Mouse (Mus musculus) frontal cortex, postnatal 36 days (tissue): ENCODE results near the gene BC017158.

Experiments used
- DNase-seq, 2 experiments: peaks; one replicate each; pipeline ENCODE4 v3.0.0; 2022; ENCODE audit warnings: low spot score in 2 of 2

Gene BC017158

DNA sequence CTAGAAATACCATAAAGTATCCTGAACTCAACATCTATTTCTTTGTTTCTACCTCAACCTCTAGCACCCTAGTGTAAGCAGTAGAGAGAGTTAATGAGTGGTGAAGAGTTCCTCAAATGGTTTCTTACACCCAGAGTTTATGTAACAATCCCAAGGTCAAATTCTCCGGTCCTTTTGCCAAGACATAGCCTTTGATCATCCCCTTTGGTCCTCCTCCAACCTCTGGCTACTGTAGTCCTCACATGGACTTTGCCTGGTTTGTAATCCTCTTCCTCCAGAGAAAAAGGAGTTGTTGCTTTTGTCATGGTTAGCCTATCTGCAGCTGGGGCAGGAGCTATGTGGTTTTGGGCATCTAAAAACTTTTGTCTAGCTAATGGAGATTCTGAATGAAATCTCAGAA is 62.5 kb downstream of the BC017158 start:
- no peak for DNase-seq

DNA sequence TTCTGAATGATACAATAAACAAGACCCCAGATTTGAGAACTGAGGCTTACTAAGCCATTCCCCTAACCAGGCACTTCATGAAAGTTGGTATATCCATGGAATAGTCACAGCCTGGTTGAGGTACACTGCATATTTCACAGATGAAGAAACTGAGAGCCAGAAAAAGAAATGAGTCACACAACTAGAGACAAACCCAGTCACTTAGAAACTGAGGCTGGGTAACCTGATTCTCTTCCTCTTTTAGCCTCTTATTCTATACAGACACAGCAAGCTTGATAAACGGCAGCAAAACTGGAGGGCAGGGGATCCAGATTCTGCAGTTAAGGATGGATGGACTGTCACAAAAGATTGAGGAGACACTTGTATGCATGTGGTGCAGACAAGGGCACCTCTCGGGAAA is 63.2 kb downstream of the BC017158 start:
- DNase-seq = no peak

DNA sequence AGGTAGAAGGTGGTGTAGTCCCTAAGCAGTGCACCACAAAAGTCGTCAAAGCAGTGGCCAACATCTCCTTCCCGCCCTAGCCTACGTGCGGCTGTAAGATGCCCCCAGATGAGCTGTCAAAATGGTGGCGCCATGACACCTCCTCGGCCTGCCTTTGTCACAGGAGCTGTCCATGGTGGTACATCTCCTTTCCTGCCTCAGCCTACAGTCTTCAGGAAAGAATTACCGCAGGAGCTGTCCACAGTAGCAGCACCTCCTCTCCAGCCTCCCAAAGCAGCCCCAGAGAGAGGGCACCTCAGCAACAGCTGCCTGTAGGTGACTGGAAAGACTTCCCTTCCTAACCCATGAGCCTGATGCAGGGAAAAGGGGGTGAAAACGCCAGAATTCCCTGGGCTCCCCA is 66.2 kb downstream of the BC017158 start:
- DNase-seq = no peak
